Comparison of ENCODE assay signal across 26 mouse cellular contexts in genomic region chr11:70010548-70010947, GRCm38 (mm10). TPM values are rescaled to one million over a fixed set of nuclear protein-coding genes. Genes with fewer than 3 reads are reported as not detected.
A peak's percentile ranks its signal among the peaks of the same experiment; 100 is the strongest.
DNase-seq lines count a peak whose midpoint lies in the region; ATAC-seq lines count a peak whose summit lies in the region.
"Had no signal": no experiment of that assay in that cellular context is flagged by ENCODE, and none has a peak within 500 bp of the region (broad histone marks: within the 10 kb centered on the region; RNA-seq: fewer than 3 reads in every experiment).

No protein-coding gene starts in this region.

- no peak overlapping the region for H3K9ac ChIP-seq in forebrain, embryonic 13.5 days
- H3K9ac ChIP-seq in liver, embryonic 13.5 days: no peak overlapping the region
- H3K9ac ChIP-seq: embryonic facial prominence, embryonic 15.5 days; forebrain, embryonic 12.5 days; heart, embryonic 12.5 days; heart, embryonic 15.5 days; hindbrain, embryonic 12.5 days; hindbrain, embryonic 15.5 days had no signal

- H3K27ac ChIP-seq in forebrain, embryonic 10.5 days: no peak overlapping the region
- no peak overlapping the region for H3K27ac ChIP-seq in forebrain, embryonic 13.5 days
- 0 out of 2 replicates have a peak overlapping the region, but pooled peaks have one; percentile 2 for H3K27ac ChIP-seq in liver, embryonic 13.5 days
- H3K27ac ChIP-seq: embryonic facial prominence, embryonic 15.5 days; forebrain, embryonic 12.5 days; heart, embryonic 15.5 days; hindbrain, embryonic 12.5 days; hindbrain, embryonic 15.5 days had no signal

- peaks cover 22% of the 10 kb centered on the region for H3K4me1 ChIP-seq in forebrain, embryonic 10.5 days
- peaks cover 15% of the 10 kb centered on the region for H3K4me1 ChIP-seq in forebrain, embryonic 13.5 days
- H3K4me1 ChIP-seq in liver, embryonic 13.5 days (replicated peaks): peaks cover 21% of the 10 kb centered on the region

- no peaks in the 10 kb centered on the region for H3K27me3 ChIP-seq in forebrain, embryonic 10.5 days (ENCODE audit: poor library complexity, severe bottlenecking)
- no peaks in the 10 kb centered on the region for H3K27me3 ChIP-seq in forebrain, embryonic 13.5 days
- no peaks in the 10 kb centered on the region for H3K27me3 ChIP-seq in liver, embryonic 13.5 days
- H3K27me3 ChIP-seq: embryonic facial prominence, embryonic 15.5 days; forebrain, embryonic 12.5 days; heart, embryonic 12.5 days; heart, embryonic 15.5 days; hindbrain, embryonic 12.5 days; hindbrain, embryonic 15.5 days had no signal

- peaks cover 84% of the 10 kb centered on the region for H3K36me3 ChIP-seq in forebrain, embryonic 10.5 days (replicated peaks)
- peaks cover 85% of the 10 kb centered on the region for H3K36me3 ChIP-seq in forebrain, embryonic 13.5 days (ENCODE audit: poor library complexity, severe bottlenecking)
- peaks cover 81% of the 10 kb centered on the region for H3K36me3 ChIP-seq in liver, embryonic 13.5 days

- DNase-seq in forebrain, embryonic 10.5 days (ENCODE audit: extremely low spot score, low spot score): no peak
- no peak for DNase-seq in liver, embryonic 13.5 days
- DNase-seq in liver: no peak
- DNase-seq in urinary bladder, adult 2 months (ENCODE audit: low spot score): peak; percentile 14
- no peak for DNase-seq in urinary bladder, postnatal 36 days (ENCODE audit: low spot score in 2 of 2)
- DNase-seq: adrenal gland, adult 8-10 months; adrenal gland, postnatal 25 days; cerebellum, adult 11-12 months; cerebellum, adult 8-10 months; cerebellum, postnatal 10 days; cerebellum, postnatal 36 days; embryo, embryonic 11 days; gastrocnemius, postnatal 10 days; gastrocnemius, postnatal 36 days; heart, adult 18-20 months; heart, postnatal 10 days; heart, postnatal 4 days had no signal

- 0 out of 2 replicates have a peak overlapping the region, but pooled peaks have one; percentile 7 for H3K4me3 ChIP-seq in forebrain, embryonic 10.5 days
- H3K4me3 ChIP-seq in forebrain, embryonic 13.5 days: no peak overlapping the region
- no peak overlapping the region for H3K4me3 ChIP-seq in liver, embryonic 13.5 days (replicated peaks)
- H3K4me3 ChIP-seq: embryonic facial prominence, embryonic 15.5 days; forebrain, embryonic 12.5 days; heart, embryonic 12.5 days; heart, embryonic 15.5 days; hindbrain, embryonic 12.5 days; hindbrain, embryonic 15.5 days had no signal

- no peak overlapping the region for H3K4me2 ChIP-seq in forebrain, embryonic 13.5 days
- no peak overlapping the region for H3K4me2 ChIP-seq in liver, embryonic 13.5 days
- H3K4me2 ChIP-seq: embryonic facial prominence, embryonic 15.5 days; forebrain, embryonic 12.5 days; heart, embryonic 12.5 days; heart, embryonic 15.5 days; hindbrain, embryonic 12.5 days; hindbrain, embryonic 15.5 days had no signal

- ATAC-seq in forebrain, embryonic 13.5 days: no peak
- no peak for ATAC-seq in liver, embryonic 13.5 days (ENCODE audit: low read depth)
- ATAC-seq: activated CD4-positive, CD25-positive, alpha-beta regulatory T cell, adult 4 months; forebrain, embryonic 16.5 days had no signal

- 83% methylated on average over 12 of the region's 12 CpGs for WGBS in forebrain, embryonic 10.5 days
- 90% methylated on average over 12 of the region's 12 CpGs for WGBS in forebrain, embryonic 13.5 days
- WGBS in liver, embryonic 13.5 days (ENCODE audit: insufficient replicate concordance): 83% methylated on average over 12 of the region's 12 CpGs

- no peaks in the 10 kb centered on the region for H3K9me3 ChIP-seq in forebrain, embryonic 10.5 days
- H3K9me3 ChIP-seq in forebrain, embryonic 13.5 days (replicated peaks): no peaks in the 10 kb centered on the region
- no peaks in the 10 kb centered on the region for H3K9me3 ChIP-seq in liver, embryonic 13.5 days (replicated peaks)
- H3K9me3 ChIP-seq: embryonic facial prominence, embryonic 15.5 days; forebrain, embryonic 12.5 days; heart, embryonic 12.5 days; heart, embryonic 15.5 days; hindbrain, embryonic 12.5 days; hindbrain, embryonic 15.5 days had no signal

RNA-seq across cellular contexts. Expression of gene Acadvl, which starts 4.7 kb away (rescaled TPM):
- 41.0 and 44.1 TPM in 2 replicates for polyA plus RNA-seq in forebrain, embryonic 10.5 days (2016; fragmentation: Nextera tagmentation; extraction: Ambion mirVana)
- 48.7 and 51.3 TPM in 2 replicates for polyA plus RNA-seq in forebrain, embryonic 13.5 days (2015; fragmentation: Nextera tagmentation; extraction: Ambion mirVana)
- 83.7 and 87.2 TPM in 2 replicates for polyA plus RNA-seq in liver, embryonic 13.5 days (2015; fragmentation: Nextera tagmentation; extraction: Ambion mirVana)
- polyA plus RNA-seq in urinary bladder, adult 2 months (2012; rRNA removed): 95.7 and 100 TPM in 2 replicates

RNA-seq across cellular contexts. Expression of gene Dlg4, which starts 6.2 kb away (rescaled TPM):
- polyA plus RNA-seq in forebrain, embryonic 10.5 days (2016; fragmentation: Nextera tagmentation; extraction: Ambion mirVana): 13.8 and 15.5 TPM in 2 replicates
- polyA plus RNA-seq in forebrain, embryonic 13.5 days (2015; fragmentation: Nextera tagmentation; extraction: Ambion mirVana): 26.2 and 31.1 TPM in 2 replicates
- polyA plus RNA-seq in liver, embryonic 13.5 days (2015; fragmentation: Nextera tagmentation; extraction: Ambion mirVana): 1.1 and 1.2 TPM in 2 replicates
- polyA plus RNA-seq in urinary bladder, adult 2 months (2012; rRNA removed): 28.0 and 31.9 TPM in 2 replicates

RNA-seq across cellular contexts. Expression of gene Dvl2, which starts 10.2 kb away (rescaled TPM):
- polyA plus RNA-seq in forebrain, embryonic 10.5 days (2016; fragmentation: Nextera tagmentation; extraction: Ambion mirVana): 44.3 and 51.6 TPM in 2 replicates
- 31.8 and 35.4 TPM in 2 replicates for polyA plus RNA-seq in forebrain, embryonic 13.5 days (2015; fragmentation: Nextera tagmentation; extraction: Ambion mirVana)
- 6.4 and 7.4 TPM in 2 replicates for polyA plus RNA-seq in liver, embryonic 13.5 days (2015; fragmentation: Nextera tagmentation; extraction: Ambion mirVana)
- polyA plus RNA-seq in urinary bladder, adult 2 months (2012; rRNA removed): 11.9 and 16.7 TPM in 2 replicates

RNA-seq across cellular contexts. Expression of gene Phf23, which starts 15.0 kb away (rescaled TPM):
- 94.5 and 96.2 TPM in 2 replicates for polyA plus RNA-seq in forebrain, embryonic 10.5 days (2016; fragmentation: Nextera tagmentation; extraction: Ambion mirVana)
- polyA plus RNA-seq in forebrain, embryonic 13.5 days (2015; fragmentation: Nextera tagmentation; extraction: Ambion mirVana): 78.5 and 79.9 TPM in 2 replicates
- polyA plus RNA-seq in liver, embryonic 13.5 days (2015; fragmentation: Nextera tagmentation; extraction: Ambion mirVana): 29.8 and 32.7 TPM in 2 replicates
- 35.8 and 36.4 TPM in 2 replicates for polyA plus RNA-seq in urinary bladder, adult 2 months (2012; rRNA removed)

RNA-seq across cellular contexts. Expression of gene Gabarap, which starts 19.6 kb away (rescaled TPM):
- polyA plus RNA-seq in forebrain, embryonic 10.5 days (2016; fragmentation: Nextera tagmentation; extraction: Ambion mirVana): 318 and 331 TPM in 2 replicates
- polyA plus RNA-seq in forebrain, embryonic 13.5 days (2015; fragmentation: Nextera tagmentation; extraction: Ambion mirVana): 598 and 670 TPM in 2 replicates
- polyA plus RNA-seq in liver, embryonic 13.5 days (2015; fragmentation: Nextera tagmentation; extraction: Ambion mirVana): 259 and 294 TPM in 2 replicates
- 374 and 440 TPM in 2 replicates for polyA plus RNA-seq in urinary bladder, adult 2 months (2012; rRNA removed)
